Comparison of ENCODE assay signal across 7 mouse cellular contexts in the genomic region with DNA sequence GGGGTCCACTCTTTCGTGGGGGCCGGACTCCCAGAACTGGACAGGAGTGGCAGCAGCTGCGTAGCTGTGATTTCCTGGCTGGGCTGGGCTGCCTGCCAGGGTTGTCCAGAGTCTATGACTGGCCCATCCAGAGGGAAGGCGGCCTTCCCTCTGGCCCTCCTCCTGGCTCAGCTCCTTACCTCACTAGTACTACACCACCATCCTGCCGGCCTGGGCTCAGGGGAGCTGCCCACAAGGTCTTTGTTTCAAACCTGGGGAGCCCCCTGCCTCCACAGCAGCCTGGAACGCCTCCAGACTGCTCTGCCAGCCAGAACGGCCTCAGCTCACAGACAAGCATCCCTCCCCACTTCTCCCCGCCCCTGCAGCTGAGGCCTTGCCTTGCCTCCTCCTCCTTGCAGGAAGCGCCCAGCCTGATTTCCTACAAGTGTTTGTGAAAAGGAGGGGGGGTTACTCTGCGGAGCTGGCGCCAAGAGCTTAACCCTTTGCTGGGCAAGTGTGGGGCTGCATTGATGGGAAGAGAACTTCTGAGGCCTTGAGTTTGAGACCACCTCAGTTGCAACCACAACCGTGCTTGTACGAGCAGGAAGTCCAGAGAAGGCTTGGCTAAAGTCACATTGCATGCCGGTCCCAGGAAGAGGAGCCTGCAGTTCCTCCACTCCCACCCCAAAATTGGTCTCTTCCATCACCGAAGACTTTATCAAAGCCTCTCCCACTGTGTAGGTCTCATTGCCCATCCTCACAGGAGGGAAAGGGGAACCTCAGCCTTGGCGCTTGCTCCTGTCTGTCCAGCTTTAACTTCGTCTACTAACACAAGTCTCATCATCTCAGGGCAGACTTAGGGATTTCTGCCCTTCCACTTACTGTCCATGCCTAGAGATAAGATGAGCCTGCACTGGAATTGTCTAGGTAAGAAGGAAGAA. TPM values are rescaled to one million over a fixed set of nuclear protein-coding genes. Genes with fewer than 3 reads are reported as not detected.
A peak's percentile ranks its signal among the peaks of the same experiment; 100 is the strongest.
DNase-seq lines count a peak whose midpoint lies in the region; ATAC-seq lines count a peak whose summit lies in the region.

A gene (minus strand): TSS at position 315 of the 920 bp plus-strand sequence.

- H3K4me3 ChIP-seq in embryonic facial prominence, embryonic 13.5 days = peak within 1 kb of the TSS; percentile 41
- peak within 1 kb of the TSS; percentile 37 for H3K4me3 ChIP-seq in limb, embryonic 12.5 days (replicated peaks)
- H3K4me3 ChIP-seq in midbrain, embryonic 13.5 days (replicated peaks) = peak within 1 kb of the TSS; percentile 26

- H3K4me1 ChIP-seq in embryonic facial prominence, embryonic 13.5 days = peaks cover 74% of the 10 kb centered on the region
- peaks cover 74% of the 10 kb centered on the region for H3K4me1 ChIP-seq in limb, embryonic 12.5 days (replicated peaks)
- H3K4me1 ChIP-seq in midbrain, embryonic 13.5 days (replicated peaks) = peaks cover 73% of the 10 kb centered on the region

- H3K27ac ChIP-seq in embryonic facial prominence, embryonic 13.5 days = peak within 1 kb of the TSS; percentile 87
- peak within 1 kb of the TSS; percentile 92 for H3K27ac ChIP-seq in limb, embryonic 12.5 days
- peak within 1 kb of the TSS; percentile 82 for H3K27ac ChIP-seq in midbrain, embryonic 13.5 days

- DNase-seq in adrenal gland, adult 18-20 months (ENCODE audit: low spot score in 2 of 2) = peak; percentile 79 to 86
- DNase-seq in heart, adult 18-20 months = peak; percentile 93 to 96
- peak; percentile 87 for DNase-seq in kidney, adult 18-20 months
- DNase-seq in spleen, adult 18-20 months = peak; percentile 76 to 80

- H3K27me3 ChIP-seq in embryonic facial prominence, embryonic 13.5 days = no peaks in the 10 kb centered on the region
- H3K27me3 ChIP-seq in limb, embryonic 12.5 days = no peaks in the 10 kb centered on the region
- H3K27me3 ChIP-seq in midbrain, embryonic 13.5 days = no peaks in the 10 kb centered on the region

- H3K9me3 ChIP-seq in embryonic facial prominence, embryonic 13.5 days = no peaks in the 10 kb centered on the region
- H3K9me3 ChIP-seq in limb, embryonic 12.5 days = no peaks in the 10 kb centered on the region
- H3K9me3 ChIP-seq in midbrain, embryonic 13.5 days = no peaks in the 10 kb centered on the region

- no peaks in the 10 kb centered on the region for H3K36me3 ChIP-seq in embryonic facial prominence, embryonic 13.5 days
- H3K36me3 ChIP-seq in limb, embryonic 12.5 days = no peaks in the 10 kb centered on the region
- no peaks in the 10 kb centered on the region for H3K36me3 ChIP-seq in midbrain, embryonic 13.5 days

- peak; percentile 84 for ATAC-seq in embryonic facial prominence, embryonic 13.5 days (ENCODE audit: insufficient number of reproducible peaks, insufficient read depth, low FRiP score, low TSS enrichment, low read depth)
- ATAC-seq in limb, embryonic 12.5 days (ENCODE audit: insufficient number of reproducible peaks, insufficient read depth, low FRiP score, low TSS enrichment, low read depth) = peak; percentile 82
- peak; percentile 87 for ATAC-seq in midbrain, embryonic 13.5 days

- peak within 1 kb of the TSS; percentile 73 for H3K9ac ChIP-seq in embryonic facial prominence, embryonic 13.5 days
- H3K9ac ChIP-seq in limb, embryonic 12.5 days (replicated peaks) = peak within 1 kb of the TSS; percentile 56
- H3K9ac ChIP-seq in midbrain, embryonic 13.5 days (replicated peaks) = peak within 1 kb of the TSS; percentile 19

- peak within 1 kb of the TSS; percentile 64 for H3K4me2 ChIP-seq in embryonic facial prominence, embryonic 13.5 days
- H3K4me2 ChIP-seq in limb, embryonic 12.5 days = peak within 1 kb of the TSS; percentile 64
- H3K4me2 ChIP-seq in midbrain, embryonic 13.5 days (replicated peaks) = peak within 1 kb of the TSS; percentile 42

- 13% methylated on average over 17 of the region's 17 CpGs for WGBS in embryonic facial prominence, embryonic 13.5 days
- 11% methylated on average over 17 of the region's 17 CpGs for WGBS in limb, embryonic 12.5 days
- WGBS in midbrain, embryonic 13.5 days = 13% methylated on average over 17 of the region's 17 CpGs

RNA-seq across cellular contexts. Expression of the gene that starts here (rescaled TPM):
- 1 to 10 TPM; 4.0 to 6.9 TPM for total RNA-seq in adrenal gland, adult 18-20 months (2021)
- 9.7 and 10.0 TPM in 2 replicates for polyA plus RNA-seq in embryonic facial prominence, embryonic 13.5 days (2015; fragmentation: Nextera tagmentation; extraction: Ambion mirVana)
- 1 to 10 TPM; 3.5 to 7.3 TPM for total RNA-seq in heart, adult 18-20 months (2021)
- 10.0 and 11.3 TPM in 2 replicates for polyA plus RNA-seq in limb, embryonic 12.5 days (2016; fragmentation: Nextera tagmentation; extraction: Ambion mirVana)
- polyA plus RNA-seq in midbrain, embryonic 13.5 days (2015; fragmentation: Nextera tagmentation; extraction: Ambion mirVana) = 10.7 and 11.8 TPM in 2 replicates

Comparison
In these comparisons a context has a peak if more than half of its experiments do, and no peak if none do; other contexts are left out.
1. Peak in every context shown above with its lines: DNase-seq, ATAC-seq, H3K4me3 ChIP-seq and H3K27ac ChIP-seq.
2. H3K9ac ChIP-seq: peak in every context shown above with its lines; median percentile 73 in embryonic facial prominence, embryonic 13.5 days; 56 in limb, embryonic 12.5 days; 19 in midbrain, embryonic 13.5 days.